Mouse (Mus musculus): ENCODE data around the gene Hnrnph1. TPM values are rescaled to one million over a fixed set of nuclear protein-coding genes. Genes with fewer than 3 reads are reported as not detected.
A peak's percentile ranks its signal among the peaks of the same experiment; 100 is the strongest.
"Not testable (repeated sequence)": the region's sequence is repeated elsewhere in the genome, so short reads cannot be mapped to it uniquely, and the experiment has no call there.

Gene Hnrnph1
- total RNA-seq (2021) = 100 to 1,000 TPM; 257 to 271 TPM
- long read RNA-seq, experiment 1, full-length matches to known transcripts = 20 of 125 reads
- long read RNA-seq, experiment 1, partial matches to known transcripts = 75 of 125 reads
- long read RNA-seq, experiment 1, other reads (novel, unspliced or antisense) = 30 of 125 reads
- long read RNA-seq, experiment 2, full-length matches to known transcripts = 19 of 85 reads
- long read RNA-seq, experiment 2, partial matches to known transcripts = 31 of 85 reads
- long read RNA-seq, experiment 2, other reads (novel, unspliced or antisense) = 35 of 85 reads

DNA sequence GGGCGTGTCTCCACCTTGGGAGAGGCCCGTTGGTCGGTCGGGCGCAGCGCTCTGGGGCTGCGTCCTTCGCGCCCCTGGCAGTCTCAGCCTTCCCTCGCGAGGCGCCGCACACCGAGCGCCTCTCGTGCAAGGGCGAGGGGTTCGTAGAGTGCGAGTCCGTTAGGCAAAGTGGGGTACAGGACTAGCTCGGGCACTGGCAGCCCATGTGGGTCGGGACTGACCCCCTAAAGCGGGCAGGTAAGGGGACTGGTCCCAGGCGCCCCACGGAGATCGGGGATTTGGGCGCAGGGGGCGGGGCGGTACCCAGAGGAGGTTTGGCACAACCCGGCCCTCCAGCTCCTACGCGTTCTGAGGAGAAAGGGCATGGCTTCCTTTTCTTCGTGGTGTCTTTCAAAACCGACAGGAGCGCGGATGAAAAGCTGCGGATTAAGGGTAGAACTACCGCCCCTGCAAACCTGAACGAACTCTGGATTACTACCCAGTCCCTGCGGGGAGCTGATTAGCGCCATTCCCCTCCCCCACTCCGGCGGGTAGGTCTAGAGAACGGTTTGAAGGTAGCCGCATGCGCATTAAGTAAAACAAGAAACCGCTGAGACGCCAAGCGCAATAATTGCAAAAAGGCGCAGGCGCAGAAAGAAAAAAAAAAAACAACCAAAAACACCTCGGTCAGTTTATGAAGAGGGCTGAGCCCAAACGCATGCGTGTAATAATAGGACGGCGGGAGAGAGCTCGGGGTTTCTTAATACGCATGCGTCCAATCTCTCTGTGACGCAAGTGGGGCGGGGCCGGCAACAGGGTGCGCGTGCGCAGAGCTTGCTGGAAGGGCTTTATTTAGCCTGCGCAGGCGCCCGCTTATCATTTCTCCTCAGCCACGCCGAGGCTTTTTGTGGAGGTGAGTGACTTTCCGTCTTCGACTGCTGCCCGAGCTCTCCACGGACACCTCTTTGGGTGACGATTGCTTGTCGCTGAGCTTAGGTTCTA is at the start of gene Hnrnph1:
Gene Hnrnph1, plus strand, starts transcription at position 80 of the 981 bp plus-strand sequence.
- DNase-seq (ENCODE audit: low spot score in 2 of 2) = peak; percentile 96 to 97

DNA sequence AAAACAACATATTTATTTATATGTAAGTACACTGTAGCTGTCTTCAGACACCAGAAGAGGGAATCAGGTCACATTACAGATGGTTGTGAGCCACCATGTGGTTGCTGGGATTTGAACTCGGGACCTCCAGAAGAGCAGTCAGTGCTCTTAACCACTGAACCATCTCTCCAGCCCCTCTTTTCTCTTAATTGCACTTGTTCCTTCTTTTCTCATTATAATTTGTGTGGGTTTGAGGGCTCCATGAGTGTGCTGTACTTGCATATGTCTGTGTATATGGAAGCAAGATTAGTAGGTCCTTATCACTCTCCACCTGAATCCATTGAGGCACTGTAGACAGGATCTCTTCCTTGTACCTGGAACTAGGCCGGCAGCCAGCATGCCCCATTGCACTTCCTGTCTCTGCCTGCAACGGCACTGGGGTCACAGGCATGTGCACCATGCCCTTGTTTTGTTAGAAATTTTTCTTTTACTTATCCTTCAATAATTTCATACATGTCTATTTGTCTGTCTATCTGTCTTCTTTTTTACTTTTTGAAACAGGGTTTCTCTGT is 48.6 kb upstream of the Hnrnph1 start:
- DNase-seq (ENCODE audit: low spot score in 2 of 2) = no peak

DNA sequence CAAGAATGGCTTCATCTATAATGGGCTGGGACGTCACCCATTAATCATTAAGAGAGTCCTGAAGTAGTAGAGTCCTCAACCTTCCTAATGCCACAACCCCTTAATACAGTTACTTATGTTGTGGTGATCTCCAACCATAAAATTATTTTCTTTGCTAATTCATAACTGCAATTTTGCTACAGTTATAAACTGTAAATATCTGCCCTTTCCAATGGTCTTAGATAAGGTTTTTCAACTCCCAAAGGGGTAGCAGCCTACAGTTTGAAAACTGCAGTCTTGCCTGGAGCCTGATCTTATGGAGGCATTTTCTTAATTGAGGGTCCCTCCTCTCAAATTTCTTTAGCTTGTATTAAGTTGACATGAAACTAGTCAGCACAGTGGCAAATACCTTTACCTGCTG is 47.4 kb upstream of the Hnrnph1 start:
- no peak for DNase-seq (ENCODE audit: low spot score in 2 of 2)

DNA sequence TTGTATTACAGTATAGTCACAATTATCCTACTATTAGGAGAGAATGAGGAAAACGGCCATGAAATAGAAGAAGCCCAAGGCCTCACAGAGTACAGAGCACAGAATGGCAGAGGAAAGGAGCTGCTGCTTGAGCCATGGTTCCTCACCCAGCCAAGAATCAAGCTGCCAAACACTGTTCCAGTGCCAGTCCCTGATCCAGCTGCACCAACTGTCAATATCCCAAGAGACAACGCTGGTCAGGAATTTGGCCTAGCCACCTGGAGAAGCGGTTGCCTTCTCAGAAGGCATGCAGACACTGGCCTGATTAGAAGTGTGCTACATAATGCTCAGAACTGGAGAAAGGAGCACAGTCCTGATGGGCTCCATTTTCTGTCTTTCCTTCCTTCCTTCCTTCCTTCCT is 43.6 kb upstream of the Hnrnph1 start:
- DNase-seq (ENCODE audit: low spot score in 2 of 2) = no peak

DNA sequence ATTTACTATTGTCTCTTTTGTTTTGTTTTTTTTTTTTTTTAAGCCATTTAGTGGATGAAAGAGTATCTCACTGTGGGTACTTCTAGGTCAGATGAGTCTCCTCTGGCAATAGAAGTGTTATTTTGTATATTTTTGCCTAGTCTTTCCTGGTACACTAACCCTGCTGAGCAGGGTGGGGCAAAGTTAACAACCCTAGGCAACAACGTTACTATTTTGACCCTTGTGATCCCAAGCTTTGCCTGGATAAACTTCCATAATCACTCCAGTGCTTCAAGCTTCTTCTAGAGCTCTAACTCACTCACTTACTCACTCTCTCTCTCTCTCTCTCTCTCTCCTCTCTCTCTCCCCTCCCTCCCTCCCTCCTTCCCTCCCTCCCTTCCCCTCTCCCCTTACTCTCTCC is 40.7 kb upstream of the Hnrnph1 start:
- DNase-seq (ENCODE audit: low spot score in 2 of 2) = no peak

DNA sequence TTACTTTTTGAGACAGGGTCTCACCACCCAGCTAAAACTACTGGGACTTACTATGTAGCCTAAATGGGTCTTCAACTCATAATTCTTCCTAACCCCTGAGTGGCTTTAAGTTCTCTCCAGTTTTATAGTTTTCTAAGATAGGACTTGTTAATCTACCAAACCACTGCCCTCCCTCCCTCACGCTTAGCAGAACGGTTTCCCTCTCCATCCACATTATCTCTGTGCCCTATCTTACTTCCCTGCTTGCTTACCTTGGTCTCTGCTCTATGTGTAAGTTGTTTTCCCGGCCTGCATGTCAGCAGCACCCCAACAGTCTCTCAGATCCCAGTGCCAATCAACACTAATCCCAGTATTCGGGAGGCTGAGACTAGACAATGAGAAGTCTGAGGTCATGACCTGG is 39.9 kb upstream of the Hnrnph1 start:
- no peak for DNase-seq (ENCODE audit: low spot score in 2 of 2)

DNA sequence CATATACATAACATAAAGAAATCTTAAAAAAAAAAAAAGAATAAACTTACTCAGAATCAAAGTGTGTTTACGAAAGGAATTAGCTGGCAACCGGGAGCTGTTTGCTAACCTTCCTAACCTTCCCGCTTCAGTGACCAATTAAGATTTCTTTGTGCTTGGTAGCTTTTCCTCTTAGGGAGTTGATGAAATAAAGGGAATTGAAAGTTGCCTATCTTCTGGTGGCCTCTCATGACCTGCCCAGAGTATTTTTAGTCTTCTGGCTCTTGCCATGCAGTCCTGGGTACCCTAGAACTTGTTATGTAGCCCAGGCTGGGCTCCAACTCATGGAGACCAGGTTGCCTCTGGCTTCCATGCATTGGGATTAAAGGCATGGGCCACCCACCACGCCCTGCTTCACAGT is 31.3 kb upstream of the Hnrnph1 start:
- no peak for DNase-seq (ENCODE audit: low spot score in 2 of 2)

DNA sequence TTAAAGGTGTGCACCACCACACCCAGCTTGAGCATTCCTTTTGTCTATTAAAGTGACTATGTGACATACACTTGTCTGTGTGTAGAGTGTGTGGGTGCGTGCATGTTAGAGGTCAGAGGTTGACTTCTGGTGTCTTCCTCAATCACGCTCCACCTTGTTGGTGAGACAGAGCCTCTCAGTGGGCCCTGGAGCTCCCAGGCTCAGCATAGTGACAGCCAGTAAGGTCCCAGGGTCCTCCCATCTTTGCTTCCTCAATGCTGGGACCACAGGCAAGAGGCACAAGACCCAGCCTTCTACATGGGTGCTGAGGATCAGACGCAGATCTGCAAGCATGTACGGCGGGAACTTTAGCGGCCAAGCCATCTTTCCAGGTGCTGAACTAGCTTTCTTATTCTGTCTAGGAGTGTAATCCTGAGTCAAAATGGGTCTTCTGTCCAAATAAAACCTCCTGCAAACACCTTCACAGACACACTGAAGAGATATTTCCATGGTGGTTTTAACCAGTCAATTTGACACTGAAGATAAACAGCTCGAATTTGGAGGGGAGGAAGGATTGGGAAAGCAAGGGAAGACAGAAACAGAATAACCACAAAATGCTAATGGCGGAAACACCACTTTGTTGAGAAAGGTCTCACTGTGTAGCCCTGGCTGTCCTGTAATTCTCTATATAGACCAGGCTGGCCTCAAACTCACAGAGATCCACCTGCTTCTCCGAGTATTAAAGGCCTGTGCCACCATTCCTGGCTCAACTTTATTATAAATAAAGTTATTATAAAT is 30.3 kb upstream of the Hnrnph1 start:
- DNase-seq (ENCODE audit: low spot score in 2 of 2) = no peak

DNA sequence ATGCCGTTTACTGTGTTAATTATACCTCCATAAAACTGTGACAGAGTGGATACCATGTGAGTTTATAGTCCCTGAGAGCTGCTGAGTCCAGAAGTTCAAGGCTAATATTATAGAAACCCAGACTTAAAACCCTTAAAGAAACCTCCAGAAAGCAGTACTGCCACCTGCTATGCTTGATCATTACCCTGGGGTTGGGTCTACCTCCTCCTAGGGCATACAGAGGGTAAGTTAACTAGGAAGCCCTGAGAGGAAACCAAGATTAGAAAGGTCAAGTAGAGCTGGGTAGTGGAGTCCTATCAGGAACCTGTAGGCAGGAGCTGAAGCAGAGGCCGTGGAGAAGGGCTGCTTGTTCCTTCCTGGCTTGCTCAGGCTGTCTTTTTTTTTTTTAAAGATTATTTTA is 24.6 kb upstream of the Hnrnph1 start:
- DNase-seq (ENCODE audit: low spot score in 2 of 2) = no peak

DNA sequence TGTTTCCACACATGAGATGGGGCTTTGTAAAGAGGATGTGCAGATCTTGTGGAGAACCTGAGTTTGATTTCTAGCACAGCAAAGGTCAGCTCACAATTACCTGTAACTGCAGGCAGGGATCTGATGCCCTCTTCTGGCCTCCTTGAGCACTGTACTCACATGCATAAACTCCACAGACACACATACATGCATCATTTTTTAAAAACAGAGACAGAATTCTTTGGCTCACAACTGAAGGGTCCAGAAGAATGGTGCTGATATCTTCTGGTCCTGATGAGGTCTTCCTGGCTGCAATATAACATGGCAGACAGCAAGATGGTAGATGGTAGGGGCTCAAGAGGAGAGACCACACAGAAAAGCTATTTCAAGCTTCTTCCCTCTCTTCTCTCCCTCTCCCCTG is 22.6 kb upstream of the Hnrnph1 start, which contains the start of gene Cby3:
Gene Cby3, plus strand, starts transcription at position 301 of the 400 bp plus-strand sequence.
- no peak for DNase-seq (ENCODE audit: low spot score in 2 of 2)

DNA sequence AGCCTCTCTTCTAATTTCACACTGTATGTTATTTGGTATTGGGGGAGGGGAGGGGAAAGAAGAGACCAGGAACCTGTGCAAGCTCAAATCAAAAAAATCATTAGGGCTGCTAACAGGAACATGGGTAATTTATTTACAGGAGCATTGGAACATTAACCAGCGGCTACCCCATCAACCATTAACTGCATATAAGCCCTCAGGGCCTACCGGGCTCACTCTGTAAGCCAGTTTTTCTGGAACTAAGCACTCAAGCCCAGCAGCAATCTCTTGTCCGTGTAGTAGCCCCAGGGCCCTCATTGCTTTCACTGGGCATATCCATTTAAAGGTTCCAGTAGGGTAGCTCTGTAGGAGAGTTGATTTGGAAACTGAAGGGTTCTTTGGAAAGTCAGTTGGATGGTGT is 21.9 kb upstream of the Hnrnph1 start:
- DNase-seq (ENCODE audit: low spot score in 2 of 2) = no peak

DNA sequence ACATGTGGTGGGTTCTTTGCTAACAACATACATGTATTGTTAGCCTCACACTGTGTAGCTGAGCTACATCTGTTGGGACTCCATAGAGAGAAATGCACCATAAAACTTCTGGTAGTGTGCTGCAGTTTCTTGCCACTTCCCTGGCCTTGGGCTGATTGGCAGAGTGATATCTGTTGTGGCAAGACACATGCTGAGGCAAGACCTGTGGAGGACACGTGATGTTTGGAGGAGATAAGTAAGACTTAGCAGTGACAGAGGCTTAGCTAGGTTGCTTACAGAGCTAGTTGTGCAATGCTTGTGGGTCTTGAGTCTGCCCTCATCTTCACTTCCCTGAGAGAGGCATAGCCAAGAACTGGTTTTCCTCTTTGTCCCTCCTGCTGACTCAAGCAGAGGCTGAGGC is 21.4 kb upstream of the Hnrnph1 start:
- no peak for DNase-seq (ENCODE audit: low spot score in 2 of 2)

DNA sequence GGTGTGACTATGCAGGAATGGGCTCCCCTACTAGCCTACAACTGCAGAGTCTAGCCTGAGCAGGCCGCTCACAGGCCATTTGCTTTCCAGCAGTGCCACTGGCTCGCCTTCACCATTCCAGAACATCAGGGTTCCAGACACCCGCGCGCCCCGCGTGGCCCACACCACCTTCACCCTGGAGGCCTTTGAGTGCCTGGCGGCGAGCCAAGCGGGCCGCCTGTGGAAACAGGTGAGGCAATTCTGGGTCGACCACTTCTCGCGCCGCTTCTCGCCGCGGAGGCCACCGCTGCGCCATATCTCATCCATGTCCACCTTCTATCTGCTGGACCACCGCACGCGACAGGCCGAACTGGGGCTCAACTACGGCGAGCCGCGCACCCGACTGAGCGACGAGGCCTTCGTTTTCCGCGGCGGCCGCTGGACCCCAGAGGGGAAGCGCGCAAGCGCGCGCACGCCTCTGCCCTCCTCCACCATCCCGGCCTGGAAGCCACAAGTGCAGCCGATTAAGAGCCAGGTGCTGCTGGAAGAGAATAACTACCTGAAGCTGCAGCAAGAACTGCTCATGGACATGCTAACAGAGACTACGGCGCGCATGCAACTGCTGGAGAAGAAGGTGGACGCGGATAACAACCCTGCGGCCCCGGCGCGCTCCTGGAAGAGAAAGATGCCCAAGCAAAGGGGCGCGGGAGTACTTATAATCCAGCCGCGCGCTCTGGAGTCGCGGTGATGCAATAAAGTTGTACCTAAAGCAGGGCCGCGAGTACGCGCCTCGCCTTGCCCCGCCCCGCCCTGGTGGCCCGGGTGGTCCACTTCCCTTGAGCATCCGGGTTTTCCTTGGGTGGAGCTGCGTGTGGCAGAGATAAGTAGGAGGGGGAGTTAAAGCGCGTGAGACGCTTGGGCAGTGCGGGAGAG is 17.6 kb upstream of the Hnrnph1 start:
- DNase-seq (ENCODE audit: low spot score in 2 of 2) = peak; percentile 50 to 71

DNA sequence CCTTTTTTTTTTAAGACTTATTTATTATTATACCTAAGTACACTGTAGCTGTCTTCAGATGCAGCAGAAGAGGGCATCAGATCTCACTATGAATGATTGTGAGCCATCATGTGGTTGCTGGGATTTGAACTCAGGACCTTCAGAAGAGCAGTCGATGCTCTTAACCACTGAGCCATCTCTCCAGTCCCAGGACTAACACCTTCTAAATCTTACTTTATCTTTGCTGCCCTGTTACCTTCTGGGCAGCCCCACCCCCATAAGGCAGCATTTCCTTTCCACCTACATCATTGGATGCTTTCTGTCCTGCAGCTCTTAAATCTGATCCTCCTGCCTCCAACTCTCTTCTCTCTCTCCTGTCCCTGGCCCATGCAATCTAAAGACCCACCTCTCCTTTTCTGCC is 15.5 kb upstream of the Hnrnph1 start:
- DNase-seq (ENCODE audit: low spot score in 2 of 2) = not testable (repeated sequence)

DNA sequence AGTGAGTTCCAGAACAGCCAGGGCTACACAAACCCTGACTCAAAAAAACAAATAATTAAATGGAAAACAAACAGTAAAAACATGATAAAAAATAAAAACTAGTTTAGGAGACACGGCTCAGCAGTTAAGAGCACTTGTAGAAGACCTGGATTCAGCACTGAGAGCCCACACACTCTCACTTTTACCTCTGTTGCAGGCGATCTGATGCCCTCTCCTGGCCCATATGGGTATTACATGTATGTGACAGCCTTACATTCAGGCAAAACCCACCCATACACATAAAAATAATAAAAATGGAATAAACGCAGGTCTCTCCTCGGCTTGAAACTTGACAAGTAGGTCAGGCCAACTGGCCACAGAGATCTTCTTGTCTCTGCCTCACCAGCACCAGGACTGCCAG is 12.2 kb upstream of the Hnrnph1 start:
- DNase-seq (ENCODE audit: low spot score in 2 of 2) = peak; percentile 80 to 89

DNA sequence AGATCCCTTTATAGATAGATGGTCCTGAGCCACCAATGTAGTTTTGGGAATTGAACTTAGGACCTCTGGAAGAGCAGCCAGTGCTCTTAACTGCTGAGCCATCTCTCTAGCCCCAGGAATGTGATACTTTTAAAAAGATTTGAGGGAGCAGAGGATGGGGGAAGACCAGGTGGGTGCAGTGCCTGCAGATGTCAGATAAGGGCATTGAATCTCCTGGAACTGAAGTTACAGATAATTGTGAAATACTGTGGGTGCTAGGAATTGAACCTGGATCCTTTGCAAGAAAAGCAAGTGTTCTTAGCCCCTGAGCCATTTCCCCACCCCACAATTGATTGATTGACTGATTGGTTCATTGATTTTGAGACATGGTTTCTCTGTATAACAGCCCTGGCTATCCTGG is 11.5 kb upstream of the Hnrnph1 start:
- DNase-seq (ENCODE audit: low spot score in 2 of 2) = no peak

DNA sequence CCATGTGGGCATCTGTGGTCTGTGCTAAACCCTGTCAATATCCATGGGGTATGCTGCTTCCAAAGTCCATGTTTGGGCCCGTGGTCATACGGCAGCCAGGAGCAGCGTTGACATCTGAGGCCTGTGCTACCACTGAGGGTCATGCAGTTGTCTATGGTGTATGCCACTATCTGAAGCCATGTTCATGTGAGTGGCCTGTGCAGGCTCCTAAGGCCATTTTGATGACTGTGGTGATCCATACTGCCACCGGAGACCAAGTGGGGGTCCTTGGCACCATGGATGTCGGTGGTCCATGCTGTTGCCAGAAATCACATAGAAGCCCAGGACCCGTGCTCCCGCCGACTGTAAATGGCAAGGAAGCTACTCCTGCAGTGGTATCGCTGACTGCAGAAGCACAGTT is 9.3 kb upstream of the Hnrnph1 start:
- DNase-seq (ENCODE audit: low spot score in 2 of 2) = no peak

DNA sequence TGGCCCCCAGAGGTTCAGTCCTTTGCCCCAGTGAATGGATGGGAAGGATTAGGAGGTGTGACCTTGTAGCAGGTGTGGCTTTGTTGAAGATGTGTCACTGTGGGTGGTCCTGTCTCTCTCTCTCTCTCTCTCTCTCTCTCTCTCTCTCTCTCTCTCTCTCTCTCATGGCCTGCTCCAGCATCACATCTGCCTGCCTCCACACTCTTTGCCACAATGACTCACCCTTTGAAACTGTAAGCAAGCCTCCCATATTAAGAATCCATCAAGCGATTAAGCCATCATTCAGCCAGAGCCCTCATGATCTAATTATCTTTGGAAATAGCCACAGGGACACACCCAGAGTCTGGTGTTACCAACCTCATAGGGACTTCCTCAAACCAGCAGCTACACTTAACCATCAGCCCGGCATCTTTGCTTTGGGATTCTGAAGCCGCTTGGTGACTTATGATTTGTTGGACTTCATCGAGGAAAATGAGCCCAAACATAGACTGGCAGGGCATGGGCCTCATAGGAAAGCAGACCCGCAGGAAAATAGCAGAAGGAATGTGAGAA is 7.4 kb upstream of the Hnrnph1 start:
- DNase-seq (ENCODE audit: low spot score in 2 of 2) = no peak

DNA sequence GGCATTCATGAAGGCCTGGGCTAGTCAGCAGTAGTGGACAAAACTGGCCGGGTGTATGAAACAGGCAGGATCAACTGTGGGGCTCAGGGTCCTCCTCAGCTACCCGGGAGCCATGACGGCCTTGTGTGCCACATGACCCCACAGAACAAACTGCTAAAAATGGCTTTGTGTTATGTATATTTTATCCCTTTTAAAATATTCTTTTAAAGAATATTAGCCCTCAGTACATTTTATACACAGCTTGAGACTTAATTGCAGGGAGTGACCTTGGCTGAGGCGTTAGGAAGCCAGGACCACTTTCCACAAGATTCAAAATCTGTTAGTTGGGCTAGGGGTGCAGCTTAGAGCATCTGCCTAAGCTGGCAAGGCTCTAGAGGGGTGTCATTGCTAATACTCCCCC is 5.8 kb upstream of the Hnrnph1 start:
- DNase-seq (ENCODE audit: low spot score in 2 of 2) = no peak

DNA sequence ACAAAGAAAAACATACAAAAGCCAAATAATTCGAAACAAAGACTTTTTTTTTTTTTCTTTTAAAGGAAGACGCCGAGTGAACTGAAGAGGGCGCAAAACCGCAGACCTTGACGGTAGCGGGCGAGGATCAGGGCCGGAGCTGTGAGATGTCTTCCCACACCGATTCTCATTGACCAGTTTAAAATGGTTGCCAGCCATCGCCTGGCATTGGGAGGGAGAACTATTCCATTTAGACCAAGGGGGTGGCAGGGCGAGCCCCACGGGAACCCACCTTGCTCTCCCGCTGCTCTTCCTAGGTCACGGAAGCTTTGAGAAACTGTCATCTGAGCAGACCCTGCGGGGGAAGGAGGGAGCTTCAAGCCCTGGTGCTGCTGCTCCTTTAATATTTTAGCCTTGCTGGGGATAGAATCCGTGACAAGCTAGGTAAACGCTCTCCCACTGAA is 5.4 kb upstream of the Hnrnph1 start:
- DNase-seq (ENCODE audit: low spot score in 2 of 2) = peak; percentile 57 to 61
